Mouse (Mus musculus): ENCODE data around the gene Gm20388. TPM values are rescaled to one million over a fixed set of nuclear protein-coding genes. Genes with fewer than 3 reads are reported as not detected.

The Gm20388 gene
- total and polyA plus RNA-seq, 2 experiments from 2014 or later = 51.3 TPM; not detected in 1

DNA sequence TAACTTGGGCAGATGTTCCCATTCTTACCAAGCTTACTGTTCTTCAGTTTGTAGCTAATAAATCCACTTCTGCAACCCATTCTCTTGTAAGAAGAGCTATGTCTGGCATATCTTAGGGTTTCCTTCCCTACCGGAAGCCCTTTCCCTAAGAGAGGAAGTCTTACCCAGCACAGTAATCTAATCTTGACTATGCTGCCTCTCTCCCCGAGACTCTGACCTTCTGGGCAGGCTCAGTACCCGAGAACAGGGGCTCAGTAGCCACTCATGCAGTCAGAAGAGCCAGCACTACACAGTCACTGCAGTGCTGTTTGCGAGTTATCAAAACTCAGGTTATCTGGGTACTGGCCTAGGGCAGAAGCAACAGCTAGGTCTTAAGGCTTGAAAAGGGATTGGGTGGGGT lies 2987.4 kb downstream of the Gm20388 start:
- no peak for DNase-seq
- no peak overlapping the region for H3K4me3 ChIP-seq (ENCODE audit: low read depth, low read length)
- WGBS = 77% methylated on average over 4 of the region's 4 CpGs
- no peak overlapping the region for H3K9ac ChIP-seq
- H3K4me2 ChIP-seq (ENCODE audit: low read depth) = no peak overlapping the region
- no peaks in the 10 kb centered on the region for H3K27me3 ChIP-seq (ENCODE audit: insufficient read depth, low read length)
- ATAC-seq = no peak
- no peak overlapping the region for H3K27ac ChIP-seq (ENCODE audit: low read depth, low read length)
- no peaks in the 10 kb centered on the region for H3K4me1 ChIP-seq (ENCODE audit: insufficient read depth)
- TF ChIP-seq CTCF (IDR thresholded peaks at IDR 0.05; ENCODE audit: low read depth) = no peak
- peaks cover 54% of the 10 kb centered on the region for H3K36me3 ChIP-seq (ENCODE audit: insufficient read depth)
- no peaks in the 10 kb centered on the region for H3K9me3 ChIP-seq (ENCODE audit: low read length)

GRCm38 (mm10) chr8:122898473-122898872 lies 2987.8 kb downstream of the Gm20388 start:
- H3K27me3 ChIP-seq (ENCODE audit: insufficient read depth, low read length) = no peaks in the 10 kb centered on the region
- no peak overlapping the region for H3K4me3 ChIP-seq (ENCODE audit: low read depth, low read length)
- H3K4me2 ChIP-seq (ENCODE audit: low read depth) = no peak overlapping the region
- 93% methylated on average over 12 of the region's 12 CpGs for WGBS
- H3K27ac ChIP-seq (ENCODE audit: low read depth, low read length) = no peak overlapping the region
- peaks cover 50% of the 10 kb centered on the region for H3K36me3 ChIP-seq (ENCODE audit: insufficient read depth)
- ATAC-seq = no peak
- H3K9ac ChIP-seq = no peak overlapping the region
- H3K9me3 ChIP-seq (ENCODE audit: low read length) = no peaks in the 10 kb centered on the region
- H3K4me1 ChIP-seq (ENCODE audit: insufficient read depth) = no peaks in the 10 kb centered on the region
- no peak for DNase-seq
- TF ChIP-seq CTCF (IDR thresholded peaks at IDR 0.05; ENCODE audit: low read depth) = no peak

DNA sequence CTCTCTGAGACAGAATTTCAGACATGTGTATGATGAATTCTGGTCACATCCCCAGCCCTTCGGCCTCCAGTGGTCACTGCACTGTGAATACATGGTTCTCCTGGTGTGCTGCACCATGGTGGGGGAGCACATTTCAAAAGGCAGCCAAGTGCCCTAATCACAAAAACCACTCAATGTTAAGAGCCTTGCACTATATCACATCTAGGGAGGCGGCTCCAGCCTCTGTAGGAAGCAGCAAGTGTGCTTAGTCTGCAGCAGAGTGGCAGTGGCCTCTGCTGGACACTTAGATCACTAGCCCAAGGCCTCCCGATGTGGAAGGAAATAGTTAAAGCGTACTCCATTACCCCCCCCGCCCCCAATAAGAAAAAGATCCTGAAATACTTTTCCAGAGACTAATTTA lies 2988.4 kb downstream of the Gm20388 start:
- DNase-seq (no peak), ATAC-seq (no peak)
- Histone ChIP-seq H3K4me2 (ENCODE audit: low read depth) (no peak overlapping the region), H3K27me3 (ENCODE audit: insufficient read depth, low read length) (no peaks in the 10 kb centered on the region), H3K9me3 (ENCODE audit: low read length) (no peaks in the 10 kb centered on the region), H3K4me3 (ENCODE audit: low read depth, low read length) (no peak overlapping the region), H3K36me3 (ENCODE audit: insufficient read depth) (peaks cover 44% of the 10 kb centered on the region), H3K4me1 (ENCODE audit: insufficient read depth) (no peaks in the 10 kb centered on the region), H3K27ac (ENCODE audit: low read depth, low read length) (no peak overlapping the region), H3K9ac (no peak overlapping the region)
- no peak for TF ChIP-seq CTCF (IDR thresholded peaks at IDR 0.05; ENCODE audit: low read depth)
- WGBS = 69% methylated on average over 5 of the region's 5 CpGs

DNA sequence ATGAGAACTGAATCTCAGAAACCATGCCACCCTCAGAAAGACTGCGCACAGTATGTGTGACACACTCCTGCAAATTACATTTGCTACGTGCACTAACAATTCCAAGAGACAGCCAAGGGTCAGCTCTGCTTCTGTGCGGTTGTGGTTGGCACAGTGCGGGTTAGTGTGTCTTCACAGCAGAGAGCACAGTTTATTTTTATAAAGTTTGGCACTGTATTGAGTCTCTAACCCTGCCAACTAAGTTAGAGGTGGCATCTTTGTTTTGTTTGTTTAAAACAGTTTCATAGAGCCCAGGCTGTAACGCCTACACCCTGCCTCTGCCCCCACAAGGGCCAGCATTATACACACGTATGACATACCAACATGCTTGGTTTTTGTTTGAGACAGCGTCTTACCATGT lies 2990.8 kb downstream of the Gm20388 start:
- TF ChIP-seq CTCF (IDR thresholded peaks at IDR 0.05; ENCODE audit: low read depth) = no peak
- Histone ChIP-seq H3K27me3 (ENCODE audit: insufficient read depth, low read length) (no peaks in the 10 kb centered on the region), H3K9ac (no peak overlapping the region), H3K36me3 (ENCODE audit: insufficient read depth) (peaks cover 20% of the 10 kb centered on the region), H3K27ac (ENCODE audit: low read depth, low read length) (no peak overlapping the region), H3K4me2 (ENCODE audit: low read depth) (no peak overlapping the region), H3K9me3 (ENCODE audit: low read length) (no peaks in the 10 kb centered on the region), H3K4me3 (ENCODE audit: low read depth, low read length) (no peak overlapping the region), H3K4me1 (ENCODE audit: insufficient read depth) (no peaks in the 10 kb centered on the region)
- DNase-seq (no peak), ATAC-seq (no peak)
- 77% methylated on average over 7 of the region's 7 CpGs for WGBS

GRCm38 (mm10) chr8:122901892-122902515 lies 2991.4 kb downstream of the Gm20388 start:
- DNase-seq (no peak), ATAC-seq (no peak)
- Histone ChIP-seq H3K4me3 (ENCODE audit: low read depth, low read length) (no peak overlapping the region), H3K4me2 (ENCODE audit: low read depth) (no peak overlapping the region), H3K4me1 (ENCODE audit: insufficient read depth) (no peaks in the 10 kb centered on the region), H3K36me3 (ENCODE audit: insufficient read depth) (peaks cover 17% of the 10 kb centered on the region), H3K9me3 (ENCODE audit: low read length) (no peaks in the 10 kb centered on the region), H3K27me3 (ENCODE audit: insufficient read depth, low read length) (no peaks in the 10 kb centered on the region), H3K9ac (no peak overlapping the region), H3K27ac (ENCODE audit: low read depth, low read length) (no peak overlapping the region)
- no peak for TF ChIP-seq CTCF (IDR thresholded peaks at IDR 0.05; ENCODE audit: low read depth)
- 82% methylated on average over 8 of the region's 8 CpGs for WGBS

DNA sequence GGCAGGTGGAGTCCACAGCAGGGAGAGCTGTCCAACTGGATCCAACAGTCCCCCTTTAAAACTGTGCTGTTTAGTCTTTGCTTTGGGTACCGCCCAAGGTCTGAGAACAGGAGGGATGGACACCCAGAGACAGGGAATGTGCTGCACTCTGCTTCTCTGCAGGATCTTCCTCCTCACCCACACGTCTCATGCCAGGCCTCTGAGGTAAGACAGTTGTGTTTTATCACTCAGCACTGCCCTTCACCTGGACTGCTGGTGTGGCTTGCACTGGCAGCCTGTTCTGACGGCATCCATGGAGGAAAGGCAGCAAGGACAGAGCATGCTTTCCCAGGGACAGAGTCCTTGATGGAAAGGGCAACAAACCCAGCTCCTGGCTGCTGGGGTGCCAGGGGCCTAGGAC lies 2991.9 kb downstream of the Gm20388 start:
- H3K27ac ChIP-seq (ENCODE audit: low read depth, low read length) = no peak overlapping the region
- peaks cover 21% of the 10 kb centered on the region for H3K36me3 ChIP-seq (ENCODE audit: insufficient read depth)
- DNase-seq (no peak), ATAC-seq (no peak)
- 67% methylated on average over 3 of the region's 3 CpGs for WGBS
- no peaks in the 10 kb centered on the region for H3K9me3 ChIP-seq (ENCODE audit: low read length)
- no peak overlapping the region for H3K4me2 ChIP-seq (ENCODE audit: low read depth)
- H3K4me1 ChIP-seq (ENCODE audit: insufficient read depth) = no peaks in the 10 kb centered on the region
- no peak overlapping the region for H3K9ac ChIP-seq
- TF ChIP-seq CTCF (IDR thresholded peaks at IDR 0.05; ENCODE audit: low read depth) = no peak
- H3K4me3 ChIP-seq (ENCODE audit: low read depth, low read length) = no peak overlapping the region
- H3K27me3 ChIP-seq (ENCODE audit: insufficient read depth, low read length) = no peaks in the 10 kb centered on the region

GRCm38 (mm10) chr8:122903002-122903401 lies 2992.4 kb downstream of the Gm20388 start:
- no peak overlapping the region for H3K4me2 ChIP-seq (ENCODE audit: low read depth)
- no peak for TF ChIP-seq CTCF (IDR thresholded peaks at IDR 0.05; ENCODE audit: low read depth)
- 38% methylated on average over 5 of the region's 5 CpGs for WGBS
- no peak overlapping the region for H3K27ac ChIP-seq (ENCODE audit: low read depth, low read length)
- ATAC-seq = no peak
- H3K36me3 ChIP-seq (ENCODE audit: insufficient read depth) = peaks cover 24% of the 10 kb centered on the region
- no peak for DNase-seq
- no peak overlapping the region for H3K9ac ChIP-seq
- H3K4me3 ChIP-seq (ENCODE audit: low read depth, low read length) = no peak overlapping the region
- no peaks in the 10 kb centered on the region for H3K9me3 ChIP-seq (ENCODE audit: low read length)
- H3K27me3 ChIP-seq (ENCODE audit: insufficient read depth, low read length) = no peaks in the 10 kb centered on the region
- no peaks in the 10 kb centered on the region for H3K4me1 ChIP-seq (ENCODE audit: insufficient read depth)

All from forebrain, postnatal 0 days (tissue).